Mouse (Mus musculus) G1E (cell line): ENCODE results near the gene Abl1.

Experiments used
- CTCF ChIP-seq: IDR thresholded peaks from 2 replicates; pipeline ENCODE4 v1.5.1; 2012; ENCODE audit warnings: low read depth, low read length, inconsistent platforms, mixed read lengths
- GATA1 ChIP-seq: IDR thresholded peaks from 2 replicates; pipeline ENCODE4 v1.6.1; 2012; ENCODE audit warnings: borderline replicate concordance, low read length, inconsistent platforms, mixed read lengths
- GATA2 ChIP-seq: IDR thresholded peaks from 2 replicates; pipeline ENCODE4 v1.6.1; 2012; ENCODE audit warnings: low read depth, low read length, inconsistent platforms, borderline replicate concordance
- POLR2AphosphoS5 ChIP-seq: IDR thresholded peaks from 2 replicates; pipeline ENCODE4 v1.6.1; 2012; ENCODE audit warnings: low read depth, low read length, inconsistent platforms; ENCODE audit not compliant: insufficient replicate concordance
- TAL1 ChIP-seq: conservative IDR thresholded peaks from 2 replicates; pipeline ENCODE4 v1.6.1; 2012; ENCODE audit warnings: low read depth, low read length, inconsistent platforms, mixed read lengths

GRCm38 (mm10) chr2:31845896-31846691, 157.9 kb downstream of the Abl1 start, which contains the start of gene Fibcd1:
- no peak for TF ChIP-seq CTCF
- no peak for TF ChIP-seq GATA1
- no peak for TF ChIP-seq POLR2AphosphoS5
- TF ChIP-seq TAL1: no peak
- TF ChIP-seq GATA2: no peak
